Mouse (Mus musculus) stomach, embryonic 14.5 days (tissue): Measurements from ENCODE around the gene Ech1. TPM values are rescaled to one million over a fixed set of nuclear protein-coding genes. Genes with fewer than 3 reads are reported as not detected.

ENCODE experiments used
- ATAC-seq: fragments of 200-750 bp; cut with Nextera tagmentation; 2 replicates; pipeline ENCODE4 v1.8.0; 2017; ENCODE audit warnings: low read depth, moderate TSS enrichment; ENCODE audit not compliant: insufficient number of reproducible peaks, insufficient read depth, low FRiP score
- H3K27ac ChIP-seq: fragments of 300-500 bp; sonication (generic); 2 replicates; pipeline ENCODE4 v1.5.1; 2014; ENCODE audit warnings: mild to moderate bottlenecking, low read length, moderate library complexity, mixed read lengths
- H3K27me3 ChIP-seq: fragments of 300-500 bp; sonication (generic); 2 replicates; pipeline ENCODE4 v1.6.1; 2014; ENCODE audit warnings: low read length, control low read depth, mixed read lengths; ENCODE audit not compliant: control insufficient read depth, insufficient read depth
- H3K36me3 ChIP-seq: fragments of 300-500 bp; sonication (generic); 2 replicates; pipeline ENCODE4 v1.6.1; 2014; ENCODE audit warnings: mild to moderate bottlenecking, control low read depth, low read length, moderate library complexity, mixed read lengths; ENCODE audit not compliant: control insufficient read depth, insufficient read depth
- H3K4me1 ChIP-seq: fragments of 300-500 bp; sonication (generic); 2 replicates; pipeline ENCODE4 v1.6.1; 2014; ENCODE audit warnings: low read length, control low read depth, mixed read lengths; ENCODE audit not compliant: control insufficient read depth, insufficient read depth
- H3K4me2 ChIP-seq: fragments of 300-500 bp; sonication (generic); replicated peaks from 2 replicates; pipeline ENCODE4 v1.6.1; 2014; ENCODE audit warnings: low read depth, low read length, control low read depth
- H3K4me3 ChIP-seq: fragments of 300-500 bp; sonication (generic); 2 replicates; pipeline ENCODE4 v1.5.1; 2014; ENCODE audit warnings: low read depth, low read length, control low read depth
- H3K9ac ChIP-seq: fragments of 300-500 bp; sonication (generic); replicated peaks from 2 replicates; pipeline ENCODE4 v1.6.1; 2014; ENCODE audit warnings: low read depth, mild to moderate bottlenecking, control low read depth, low read length, moderate library complexity, mixed read lengths
- H3K9me3 ChIP-seq: fragments of 300-500 bp; sonication (generic); 2 replicates; pipeline ENCODE4 v1.6.1; 2016; ENCODE audit warnings: low read depth, low read length, control low read depth; ENCODE audit not compliant: control insufficient read depth
- WGBS: fragments of 180-500 bp; shearing (Covaris S2); extraction: QIAGEN DNeasy Blood & Tissue Kit; methylation state at CpG from one replicate; pipeline ENCODE4 v1.1.7; 2014; 5-methylcytosine and 5-hydroxymethylcytosine counted together
- polyA plus RNA-seq: library from polyadenylated mRNA; unstranded; fragments of >200 nt; fragmentation: Nextera tagmentation; extraction: Ambion mirVana; gene quantifications from 2 replicates; pipeline ENCODE4 v1.2.1, GENCODE M21; 2014

Gene Ech1
- polyA plus RNA-seq, 1 experiment from 2014 or later, result 179 TPM

GRCm38 (mm10) chr7:28814306-28815034 is 10.5 kb upstream of the Ech1 start:
- Histone ChIP-seq H3K4me3 (no peak overlapping the region), H3K9ac (no peak overlapping the region), H3K4me1 (peaks cover 24% of the 10 kb centered on the region), H3K36me3 (peaks cover 71% of the 10 kb centered on the region), H3K27me3 (no peaks in the 10 kb centered on the region), H3K27ac (no peak overlapping the region), H3K4me2 (no peak overlapping the region), H3K9me3 (no peaks in the 10 kb centered on the region)
- ATAC-seq, result no peak
- WGBS, result 74% methylated on average over 5 of the region's 5 CpGs

- Histone ChIP-seq H3K9ac (no peak overlapping the region), H3K27ac (no peak overlapping the region), H3K4me1 (peaks cover 28% of the 10 kb centered on the region), H3K27me3 (no peaks in the 10 kb centered on the region), H3K4me3 (no peak overlapping the region), H3K9me3 (no peaks in the 10 kb centered on the region), H3K36me3 (peaks cover 78% of the 10 kb centered on the region), H3K4me2 (no peak overlapping the region)
- 85% methylated on average over 9 of the region's 9 CpGs for WGBS
- ATAC-seq, result no peak
Observed at GRCm38 (mm10) chr7:28815230-28815629, 9.8 kb upstream of the Ech1 start.

DNA sequence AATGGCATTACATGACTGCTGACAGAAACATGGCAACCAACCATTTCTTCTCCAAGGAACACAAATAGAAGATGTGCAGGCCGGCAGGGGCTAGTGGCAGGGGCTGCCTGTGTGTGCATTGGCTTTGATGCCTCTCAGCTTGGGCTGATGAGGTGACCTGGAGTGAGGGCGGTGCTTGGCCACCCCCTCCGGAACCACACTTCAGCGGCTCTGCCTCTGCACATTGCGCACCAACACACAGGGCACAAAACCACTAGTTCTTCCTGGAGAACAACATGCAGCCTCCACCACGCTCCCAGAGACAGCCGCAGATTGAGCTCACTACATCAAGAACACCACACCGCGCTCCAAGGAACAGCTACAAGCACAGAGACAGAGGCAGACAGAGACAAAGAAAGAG is 8.8 kb upstream of the Ech1 start:
- H3K27ac ChIP-seq, result no peak overlapping the region
- no peaks in the 10 kb centered on the region for H3K9me3 ChIP-seq
- no peak for ATAC-seq
- peaks cover 88% of the 10 kb centered on the region for H3K36me3 ChIP-seq
- no peak overlapping the region for H3K9ac ChIP-seq
- H3K27me3 ChIP-seq, result no peaks in the 10 kb centered on the region
- WGBS, result 87% methylated on average over 9 of the region's 9 CpGs
- peaks cover 28% of the 10 kb centered on the region for H3K4me1 ChIP-seq
- no peak overlapping the region for H3K4me2 ChIP-seq
- H3K4me3 ChIP-seq, result no peak overlapping the region

- WGBS, result 91% methylated on average over 10 of the region's 10 CpGs
- peaks cover 95% of the 10 kb centered on the region for H3K36me3 ChIP-seq
Observed at GRCm38 (mm10) chr7:28816920-28817319, 8.1 kb upstream of the Ech1 start.

GRCm38 (mm10) chr7:28817524-28817923 is 7.5 kb upstream of the Ech1 start:
- H3K4me3 ChIP-seq, result no peak overlapping the region
- H3K27ac ChIP-seq, result no peak overlapping the region
- peaks cover 26% of the 10 kb centered on the region for H3K4me1 ChIP-seq

More at GRCm38 (mm10) chr7:28816920-28817319, 8.1 kb upstream of the Ech1 start:
- H3K4me1 ChIP-seq, result peaks cover 28% of the 10 kb centered on the region
- no peak overlapping the region for H3K27ac ChIP-seq
- H3K4me3 ChIP-seq, result no peak overlapping the region
- no peaks in the 10 kb centered on the region for H3K9me3 ChIP-seq
- no peak overlapping the region for H3K9ac ChIP-seq
- ATAC-seq, result no peak
- no peaks in the 10 kb centered on the region for H3K27me3 ChIP-seq
- no peak overlapping the region for H3K4me2 ChIP-seq

GRCm38 (mm10) chr7:28817957-28818356 is 7.1 kb upstream of the Ech1 start:
- Histone ChIP-seq H3K4me3 (no peak overlapping the region), H3K36me3 (peaks cover 94% of the 10 kb centered on the region), H3K9ac (no peak overlapping the region), H3K27me3 (no peaks in the 10 kb centered on the region), H3K27ac (no peak overlapping the region), H3K4me2 (no peak overlapping the region), H3K9me3 (no peaks in the 10 kb centered on the region), H3K4me1 (peaks cover 22% of the 10 kb centered on the region)
- WGBS, result 81% methylated on average over 4 of the region's 4 CpGs
- no peak for ATAC-seq

More at GRCm38 (mm10) chr7:28817524-28817923, 7.5 kb upstream of the Ech1 start:
- H3K9ac ChIP-seq, result no peak overlapping the region
- no peak overlapping the region for H3K4me2 ChIP-seq
- no peaks in the 10 kb centered on the region for H3K27me3 ChIP-seq
- 66% methylated on average over 6 of the region's 6 CpGs for WGBS
- ATAC-seq, result no peak
- peaks cover 96% of the 10 kb centered on the region for H3K36me3 ChIP-seq
- H3K9me3 ChIP-seq, result no peaks in the 10 kb centered on the region

DNA sequence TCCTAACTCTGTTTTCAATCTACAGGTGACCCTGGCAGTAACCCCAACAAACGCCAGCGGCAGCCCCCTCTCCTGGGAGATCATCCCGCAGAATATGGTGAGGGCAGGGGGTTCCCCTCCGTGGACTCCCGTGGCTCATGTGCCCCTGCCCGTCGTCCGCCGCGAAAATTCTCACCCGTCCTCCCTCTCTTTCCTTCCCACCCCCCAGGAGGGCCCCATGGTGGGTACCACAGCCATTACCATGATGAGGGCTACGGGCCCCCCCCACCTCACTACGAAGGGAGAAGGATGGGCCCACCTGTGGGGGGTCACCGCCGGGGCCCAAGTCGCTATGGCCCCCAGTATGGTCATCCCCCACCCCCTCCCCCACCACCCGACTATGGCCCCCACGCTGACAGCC is 6.6 kb upstream of the Ech1 start:
- 83% methylated on average over 18 of the region's 18 CpGs for WGBS
- H3K9ac ChIP-seq, result no peak overlapping the region
- peaks cover 90% of the 10 kb centered on the region for H3K36me3 ChIP-seq
- H3K9me3 ChIP-seq, result no peaks in the 10 kb centered on the region
- no peak overlapping the region for H3K27ac ChIP-seq
- H3K4me2 ChIP-seq, result no peak overlapping the region
- no peak for ATAC-seq
- H3K27me3 ChIP-seq, result no peaks in the 10 kb centered on the region
- H3K4me1 ChIP-seq, result peaks cover 20% of the 10 kb centered on the region
- H3K4me3 ChIP-seq, result no peak overlapping the region

- no peak for ATAC-seq
- no peak overlapping the region for H3K27ac ChIP-seq
- H3K4me3 ChIP-seq, result no peak overlapping the region
- WGBS, result 84% methylated on average over 4 of the region's 4 CpGs
- no peak overlapping the region for H3K9ac ChIP-seq
- H3K27me3 ChIP-seq, result no peaks in the 10 kb centered on the region
- peaks cover 23% of the 10 kb centered on the region for H3K4me1 ChIP-seq
- no peak overlapping the region for H3K4me2 ChIP-seq
- H3K36me3 ChIP-seq, result peaks cover 84% of the 10 kb centered on the region
- H3K9me3 ChIP-seq, result no peaks in the 10 kb centered on the region
Observed at GRCm38 (mm10) chr7:28818861-28819452, 6.1 kb upstream of the Ech1 start.
